Mouse (Mus musculus) bone marrow macrophage, adult 2 months (primary cell): ENCODE data around the gene Itgb7.

Experiments used
- CTCF ChIP-seq: IDR thresholded peaks from 2 replicates; pipeline ENCODE4 v1.5.1; 2012; ENCODE audit warnings: low read depth, mild to moderate bottlenecking, low read length, moderate library complexity
- POLR2A ChIP-seq: IDR thresholded peaks from 2 replicates; pipeline ENCODE4 v1.6.1; 2012; ENCODE audit warnings: mild to moderate bottlenecking, low read depth, low read length, borderline replicate concordance

GRCm38 (mm10) chr15:102210816-102211215 is 20.9 kb downstream of the Itgb7 start:
- TF ChIP-seq CTCF (no peak), POLR2A (no peak)
